Mouse (Mus musculus) lung, embryonic 15.5 days (tissue): ENCODE data around the gene Timm50. TPM values are rescaled to one million over a fixed set of nuclear protein-coding genes. Genes with fewer than 3 reads are reported as not detected.

Source experiments
- ATAC-seq: fragments of 200-750 bp; cut with Nextera tagmentation; 2 replicates; pipeline ENCODE4 v1.8.0; 2017; ENCODE audit warnings: moderate number of reproducible peaks, borderline replicate concordance; ENCODE audit not compliant: low FRiP score, low TSS enrichment; ENCODE audit errors: extremely low read depth
- H3K27ac ChIP-seq: fragments of 300-500 bp; sonication (generic); 2 replicates; pipeline ENCODE4 v1.5.1; 2015; ENCODE audit warnings: moderate library complexity, mild to moderate bottlenecking, inconsistent platforms
- H3K27me3 ChIP-seq: fragments of 300-500 bp; sonication (generic); 2 replicates; pipeline ENCODE4 v1.6.1; 2015; ENCODE audit warnings: inconsistent platforms
- H3K36me3 ChIP-seq: fragments of 300-500 bp; sonication (generic); 2 replicates; pipeline ENCODE4 v1.6.1; 2015; ENCODE audit warnings: inconsistent platforms
- H3K4me1 ChIP-seq: fragments of 300-500 bp; sonication (generic); 2 replicates; pipeline ENCODE4 v1.6.1; 2015; ENCODE audit warnings: inconsistent platforms
- H3K4me2 ChIP-seq: fragments of 300-500 bp; sonication (generic); 2 replicates; pipeline ENCODE4 v1.6.1; 2015; ENCODE audit warnings: inconsistent platforms, mild to moderate bottlenecking, moderate library complexity
- H3K4me3 ChIP-seq: fragments of 300-500 bp; sonication (generic); 2 replicates; pipeline ENCODE4 v1.5.1; 2015; ENCODE audit warnings: mild to moderate bottlenecking, inconsistent platforms
- H3K9ac ChIP-seq: fragments of 300-500 bp; sonication (generic); 2 replicates; pipeline ENCODE4 v1.6.1; 2015; ENCODE audit warnings: inconsistent platforms
- H3K9me3 ChIP-seq: fragments of 300-500 bp; sonication (generic); 2 replicates; pipeline ENCODE4 v1.6.1; 2016; ENCODE audit warnings: inconsistent platforms
- WGBS: fragments of 180-500 bp; shearing (Covaris S2); methylation state at CpG from one replicate; pipeline ENCODE4 v1.1.7; 2015; 5-methylcytosine and 5-hydroxymethylcytosine counted together
- polyA plus RNA-seq: library from polyadenylated mRNA; unstranded; fragments of >200 nt; fragmentation: Nextera tagmentation; extraction: Ambion mirVana; gene quantifications from 2 replicates; pipeline ENCODE4 v1.2.1, GENCODE M21; 2015

Gene Timm50
- polyA plus RNA-seq, 1 experiment from 2014 or later = 146 TPM

GRCm38 (mm10) chr7:28321974-28322720, 10.3 kb upstream of the Timm50 start:
- Histone ChIP-seq H3K4me3 (no peak overlapping the region), H3K4me2 (no peak overlapping the region), H3K9me3 (no peaks in the 10 kb centered on the region), H3K27ac (no peak overlapping the region), H3K27me3 (no peaks in the 10 kb centered on the region), H3K36me3 (peaks cover 100% of the 10 kb centered on the region), H3K9ac (no peak overlapping the region), H3K4me1 (no peaks in the 10 kb centered on the region)
- no peak for ATAC-seq
- 88% methylated on average over 15 of the region's 15 CpGs for WGBS

GRCm38 (mm10) chr7:28318714-28319113, 6.8 kb upstream of the Timm50 start:
- no peak for ATAC-seq
- H3K4me1 ChIP-seq = no peaks in the 10 kb centered on the region
- no peaks in the 10 kb centered on the region for H3K9me3 ChIP-seq
- H3K36me3 ChIP-seq = peaks cover 98% of the 10 kb centered on the region
- no peak overlapping the region for H3K9ac ChIP-seq
- H3K27me3 ChIP-seq = no peaks in the 10 kb centered on the region
- H3K4me3 ChIP-seq = no peak overlapping the region
- no peak overlapping the region for H3K4me2 ChIP-seq
- H3K27ac ChIP-seq = no peak overlapping the region
- WGBS = 89% methylated on average over 17 of the region's 17 CpGs

- Histone ChIP-seq H3K4me2 (no peak overlapping the region), H3K9ac (no peak overlapping the region), H3K4me3 (no peak overlapping the region), H3K36me3 (peaks cover 91% of the 10 kb centered on the region), H3K27me3 (no peaks in the 10 kb centered on the region), H3K9me3 (no peaks in the 10 kb centered on the region), H3K27ac (no peak overlapping the region), H3K4me1 (no peaks in the 10 kb centered on the region)
- 84% methylated on average over 3 of the region's 3 CpGs for WGBS
- no peak for ATAC-seq
Measured at GRCm38 (mm10) chr7:28318036-28318435, 6.2 kb upstream of the Timm50 start.

GRCm38 (mm10) chr7:28311151-28311925, 534 bp downstream of the Timm50 start:
- Histone ChIP-seq H3K4me1 (peaks cover 20% of the 10 kb centered on the region), H3K27me3 (no peaks in the 10 kb centered on the region), H3K9ac (peak overlapping the region; percentile 91), H3K9me3 (no peaks in the 10 kb centered on the region), H3K4me2 (peak overlapping the region; percentile 80), H3K4me3 (peak overlapping the region; percentile 96), H3K36me3 (peaks cover 63% of the 10 kb centered on the region), H3K27ac (peak overlapping the region; percentile 67)
- no peak; the same call in none of the 2 replicates for ATAC-seq
- 3% methylated on average over 35 of the region's 35 CpGs for WGBS

- Histone ChIP-seq H3K9ac (no peak overlapping the region), H3K4me3 (no peak overlapping the region), H3K36me3 (peaks cover 60% of the 10 kb centered on the region), H3K27me3 (no peaks in the 10 kb centered on the region), H3K4me1 (peaks cover 20% of the 10 kb centered on the region), H3K27ac (no peak overlapping the region), H3K4me2 (no peak overlapping the region), H3K9me3 (no peaks in the 10 kb centered on the region)
- WGBS = 50% methylated on average over 9 of the region's 9 CpGs
- ATAC-seq = no peak
Measured at GRCm38 (mm10) chr7:28309737-28310136, 2.1 kb downstream of the Timm50 start.

GRCm38 (mm10) chr7:28306216-28306615, 5.7 kb downstream of the Timm50 start:
- no peak for ATAC-seq

GRCm38 (mm10) chr7:28305641-28306040, 6.2 kb downstream of the Timm50 start:
- Histone ChIP-seq H3K4me2 (no peak overlapping the region), H3K36me3 (peaks cover 52% of the 10 kb centered on the region), H3K9me3 (no peaks in the 10 kb centered on the region), H3K4me3 (no peak overlapping the region), H3K9ac (no peak overlapping the region), H3K27ac (no peak overlapping the region), H3K27me3 (peaks cover 19% of the 10 kb centered on the region), H3K4me1 (peaks cover 17% of the 10 kb centered on the region)
- WGBS = 90% methylated on average over 10 of the region's 10 CpGs
- no peak for ATAC-seq

More at GRCm38 (mm10) chr7:28306216-28306615, 5.7 kb downstream of the Timm50 start:
- H3K9ac ChIP-seq = no peak overlapping the region
- H3K4me1 ChIP-seq = peaks cover 23% of the 10 kb centered on the region
- no peak overlapping the region for H3K4me2 ChIP-seq
- WGBS = 91% methylated on average over 8 of the region's 8 CpGs
- H3K9me3 ChIP-seq = no peaks in the 10 kb centered on the region
- H3K4me3 ChIP-seq = no peak overlapping the region
- H3K27me3 ChIP-seq = peaks cover 13% of the 10 kb centered on the region
- H3K27ac ChIP-seq = no peak overlapping the region
- peaks cover 52% of the 10 kb centered on the region for H3K36me3 ChIP-seq

- 0 out of 2 replicates have a peak within 1 kb of the TSS, but pooled peaks have one; percentile 9 for H3K9ac ChIP-seq
- no peaks in the 10 kb centered on the region for H3K9me3 ChIP-seq
Measured at GRCm38 (mm10) chr7:28301616-28302433, 10.0 kb downstream of the Timm50 start, which contains the start of gene Dll3. TSS of gene Dll3 (minus strand) at chr7:28302238.

GRCm38 (mm10) chr7:28298837-28299625, 12.8 kb downstream of the Timm50 start:
- no peak overlapping the region for H3K9ac ChIP-seq
- peaks cover 80% of the 10 kb centered on the region for H3K27me3 ChIP-seq

More at GRCm38 (mm10) chr7:28301616-28302433, 10.0 kb downstream of the Timm50 start, which contains the start of gene Dll3:
- Histone ChIP-seq H3K36me3 (peaks cover 19% of the 10 kb centered on the region), H3K4me3 (peak within 1 kb of the TSS; percentile 19), H3K27me3 (peaks cover 52% of the 10 kb centered on the region), H3K4me1 (peaks cover 9% of the 10 kb centered on the region; the same call in 1 of the 2 replicates), H3K4me2 (peak within 1 kb of the TSS; percentile 55), H3K27ac (no peak within 1 kb of the TSS)
- peak; percentile 53; the same call in 1 of the 2 replicates for ATAC-seq
- 2% methylated on average over 30 of the region's 30 CpGs for WGBS

GRCm38 (mm10) chr7:28294481-28294880, 17.4 kb downstream of the Timm50 start:
- WGBS = 11% methylated on average over 63 of the region's 63 CpGs
- no peaks in the 10 kb centered on the region for H3K36me3 ChIP-seq
- no peaks in the 10 kb centered on the region for H3K9me3 ChIP-seq
- peak overlapping the region; percentile 37 for H3K9ac ChIP-seq
- H3K4me3 ChIP-seq = peak overlapping the region; percentile 50
- peak overlapping the region; percentile 84 for H3K4me2 ChIP-seq
- peaks cover 8% of the 10 kb centered on the region; the same call in 1 of the 2 replicates for H3K4me1 ChIP-seq
- H3K27me3 ChIP-seq = peaks cover 95% of the 10 kb centered on the region
- ATAC-seq = peak; percentile 65; the same call in 1 of the 2 replicates
- no peak overlapping the region for H3K27ac ChIP-seq

More at GRCm38 (mm10) chr7:28298837-28299625, 12.8 kb downstream of the Timm50 start:
- WGBS = 28% methylated on average over 43 of the region's 43 CpGs
- H3K4me1 ChIP-seq = peaks cover 17% of the 10 kb centered on the region; the same call in 1 of the 2 replicates
- no peak for ATAC-seq
- H3K9me3 ChIP-seq = no peaks in the 10 kb centered on the region
- H3K4me3 ChIP-seq = 0 out of 2 replicates have a peak overlapping the region, but pooled peaks have one; percentile 8
- H3K4me2 ChIP-seq = peak overlapping the region; percentile 38
- H3K36me3 ChIP-seq = no peaks in the 10 kb centered on the region
- H3K27ac ChIP-seq = no peak overlapping the region
